Mouse (Mus musculus) retina, postnatal 7 days (tissue): ENCODE measurements around the gene Rnps1.
"Not testable (repeated sequence)": the region's sequence is repeated elsewhere in the genome, so short reads cannot be mapped to it uniquely, and the experiment has no call there.

Source experiments
- DNase-seq: peaks from one replicate; pipeline ENCODE4 v3.0.0-alpha.2; 2012; ENCODE audit warnings: low read depth, low spot score

Rnps1 gene

GRCm38 (mm10) chr17:24414230-24414976 lies at the start of gene Rnps1:
TSS of gene Rnps1 (plus strand) at chr17:24414565.
- peak; percentile 98 for DNase-seq

- DNase-seq, result no peak
Measured at GRCm38 (mm10) chr17:24365863-24366262, 48.5 kb upstream of the Rnps1 start.

GRCm38 (mm10) chr17:24375094-24375712 lies 39.2 kb upstream of the Rnps1 start:
- DNase-seq, result no peak

GRCm38 (mm10) chr17:24375886-24376285 lies 38.5 kb upstream of the Rnps1 start:
- DNase-seq, result no peak

GRCm38 (mm10) chr17:24378496-24378895 lies 35.9 kb upstream of the Rnps1 start:
- no peak for DNase-seq

- DNase-seq, result no peak
Measured at GRCm38 (mm10) chr17:24383789-24384188, 30.6 kb upstream of the Rnps1 start.

- DNase-seq, result no peak
Measured at GRCm38 (mm10) chr17:24388711-24389110, 25.7 kb upstream of the Rnps1 start.

- peak; percentile 39 for DNase-seq
Measured at GRCm38 (mm10) chr17:24389865-24390264, 24.5 kb upstream of the Rnps1 start.

- no peak for DNase-seq
Measured at GRCm38 (mm10) chr17:24391149-24391548, 23.2 kb upstream of the Rnps1 start.

GRCm38 (mm10) chr17:24393527-24393926 lies 20.8 kb upstream of the Rnps1 start:
- DNase-seq, result no peak

- no peak for DNase-seq
Measured at GRCm38 (mm10) chr17:24394456-24394855, 19.9 kb upstream of the Rnps1 start.

- DNase-seq, result no peak
Measured at GRCm38 (mm10) chr17:24402371-24402770, 12.0 kb upstream of the Rnps1 start.

GRCm38 (mm10) chr17:24407116-24407803 lies 7.1 kb upstream of the Rnps1 start:
- no peak for DNase-seq

- DNase-seq, result no peak
Measured at GRCm38 (mm10) chr17:24413557-24414211, 681 bp upstream of the Rnps1 start.

- DNase-seq, result no peak
Measured at GRCm38 (mm10) chr17:24415011-24415410, 646 bp downstream of the Rnps1 start.

- no peak for DNase-seq
Measured at GRCm38 (mm10) chr17:24416051-24416652, 1.8 kb downstream of the Rnps1 start.

GRCm38 (mm10) chr17:24423114-24423513 lies 8.7 kb downstream of the Rnps1 start:
- DNase-seq, result no peak

GRCm38 (mm10) chr17:24424489-24424888 lies 10.1 kb downstream of the Rnps1 start:
- DNase-seq, result no peak

- not testable (repeated sequence) for DNase-seq
Measured at GRCm38 (mm10) chr17:24425326-24425725, 11.0 kb downstream of the Rnps1 start.

- DNase-seq, result no peak
Measured at GRCm38 (mm10) chr17:24425905-24426304, 11.5 kb downstream of the Rnps1 start.

GRCm38 (mm10) chr17:24426471-24427169 lies 12.3 kb downstream of the Rnps1 start, which contains the start of gene Eci1:
TSS of gene Eci1 (plus strand) at chr17:24426641.
- peak; percentile 86 for DNase-seq
